Mouse (Mus musculus): ENCODE measurements around the gene Pitpnm1. TPM values are rescaled to one million over a fixed set of nuclear protein-coding genes. Genes with fewer than 3 reads are reported as not detected.
"Not testable (repeated sequence)": the region's sequence is repeated elsewhere in the genome, so short reads cannot be mapped to it uniquely, and the experiment has no call there.

The Pitpnm1 gene
- total and polyA plus RNA-seq, 3 experiments, result 87.4 to 164 (median 87.6) TPM

GRCm38 (mm10) chr19:4119716-4120487 lies 20.1 kb downstream of the Pitpnm1 start:
- DNase-seq, result no peak

DNA sequence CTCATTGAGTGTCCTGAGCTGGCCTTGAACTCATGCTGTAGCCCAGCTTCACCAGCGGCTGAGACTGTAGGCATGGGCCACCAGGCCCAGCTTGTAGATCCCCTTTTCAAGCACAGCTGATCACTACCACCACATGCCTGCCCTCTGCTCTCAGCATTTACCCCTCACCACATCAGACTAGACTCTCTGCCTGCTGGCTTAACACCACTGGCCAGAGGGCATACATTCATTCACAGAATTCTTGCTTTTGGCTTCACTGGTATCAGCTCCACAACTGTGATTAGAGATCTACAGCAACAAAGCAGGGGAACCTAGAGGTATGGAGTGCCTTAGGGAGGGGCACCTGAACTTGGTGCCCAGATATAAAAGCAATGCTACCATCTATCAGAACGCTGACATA lies 20.7 kb downstream of the Pitpnm1 start:
- no peak for DNase-seq

DNA sequence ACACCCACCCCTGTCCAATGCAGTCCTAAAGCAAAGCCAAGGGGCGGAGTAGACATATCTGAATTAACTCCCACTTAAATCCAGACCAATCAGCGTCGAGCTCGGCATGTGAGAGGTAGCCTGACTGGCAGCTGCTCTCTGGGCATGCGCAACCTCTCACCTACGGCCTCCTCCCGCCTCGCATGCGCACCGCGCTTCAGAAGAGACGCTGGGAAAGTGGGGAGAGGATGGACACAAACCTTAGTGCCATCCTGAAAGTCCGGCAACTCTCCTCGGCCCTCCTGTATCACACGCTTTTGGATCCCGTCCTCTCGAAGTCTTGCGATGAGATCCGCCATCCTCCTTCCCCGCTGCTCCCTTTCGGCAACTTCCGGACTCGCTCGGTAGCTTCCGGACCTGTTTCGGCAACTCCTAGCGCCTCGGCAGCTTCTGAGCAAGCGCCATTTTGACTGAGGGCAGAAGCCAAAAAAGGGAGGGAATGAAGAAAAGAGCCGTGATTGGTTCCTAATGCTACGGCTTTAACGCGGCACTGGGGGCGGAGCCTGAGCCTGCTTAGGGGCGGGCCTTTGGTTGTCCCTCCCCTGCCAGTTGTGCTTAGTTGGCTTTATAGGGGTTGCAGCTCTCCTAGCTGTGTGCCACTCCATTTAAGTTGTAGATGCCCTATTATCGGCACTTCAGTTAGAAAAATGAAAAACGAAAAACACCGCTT lies 21.5 kb downstream of the Pitpnm1 start:
- DNase-seq, result peak; percentile 98

DNA sequence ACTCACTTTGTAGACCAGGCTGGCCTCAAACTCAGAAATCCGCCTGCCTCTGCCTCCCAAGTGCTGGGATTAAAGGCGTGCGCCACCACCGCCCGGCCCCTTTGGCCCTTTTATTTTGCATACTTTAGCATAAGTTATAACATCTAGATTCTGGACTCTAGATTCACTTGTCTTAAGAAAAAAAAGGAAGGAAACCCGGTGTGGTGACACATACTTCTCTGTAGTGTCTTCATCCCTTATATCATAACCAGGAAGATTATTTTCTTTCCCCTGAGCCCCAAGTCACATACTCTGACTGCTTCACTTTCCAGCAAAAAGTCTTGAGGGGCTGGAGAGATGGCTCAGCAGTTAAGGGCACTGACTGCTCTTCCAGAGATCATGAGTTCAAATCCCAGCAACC lies 22.1 kb downstream of the Pitpnm1 start:
- not testable (repeated sequence) for DNase-seq

DNA sequence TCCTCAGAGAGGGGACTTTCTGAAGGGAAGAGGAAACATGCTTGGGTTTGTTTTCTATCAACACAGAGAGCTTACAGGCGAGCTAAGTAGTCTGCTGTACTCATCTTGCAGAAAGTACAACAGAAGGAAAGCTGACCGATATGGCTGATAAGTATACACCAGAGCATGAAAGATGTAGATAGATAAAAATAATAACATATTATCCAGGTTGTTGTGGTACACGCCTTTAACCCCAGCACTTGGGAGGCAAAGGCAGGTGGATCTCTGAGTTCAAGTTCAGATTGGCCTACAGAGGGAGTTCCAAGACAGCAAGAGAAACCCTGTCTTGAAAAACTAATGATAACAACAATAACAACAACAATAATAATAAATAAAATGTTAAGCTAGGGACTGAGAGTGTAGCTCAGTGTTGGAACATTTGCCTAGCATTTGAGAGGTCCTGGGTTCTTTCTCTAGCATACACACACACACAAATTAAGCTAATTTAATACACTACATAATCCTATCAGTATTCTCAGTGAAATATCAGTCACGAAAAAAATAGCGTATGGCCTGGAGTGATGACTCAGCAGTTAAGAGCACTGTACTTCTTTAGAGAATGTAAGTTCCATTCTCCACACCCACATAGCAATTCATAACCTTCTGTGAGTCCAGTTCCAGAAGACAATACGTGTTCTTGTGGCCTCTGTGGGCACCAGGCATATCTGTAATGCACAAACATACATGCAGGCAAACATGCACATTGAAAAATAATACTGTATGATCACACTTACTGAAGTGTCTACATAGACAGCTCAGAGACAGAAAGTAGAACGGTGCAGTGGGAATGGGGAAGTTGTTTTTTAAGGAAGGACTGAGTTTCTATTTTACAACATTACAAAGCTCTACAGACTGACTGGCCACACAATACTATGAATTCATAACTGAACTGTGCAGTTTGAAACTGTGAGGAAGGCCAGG lies 22.9 kb downstream of the Pitpnm1 start:
- no peak for DNase-seq

- no peak for DNase-seq
Observed at GRCm38 (mm10) chr19:4124432-4124831, 24.6 kb downstream of the Pitpnm1 start.

DNA sequence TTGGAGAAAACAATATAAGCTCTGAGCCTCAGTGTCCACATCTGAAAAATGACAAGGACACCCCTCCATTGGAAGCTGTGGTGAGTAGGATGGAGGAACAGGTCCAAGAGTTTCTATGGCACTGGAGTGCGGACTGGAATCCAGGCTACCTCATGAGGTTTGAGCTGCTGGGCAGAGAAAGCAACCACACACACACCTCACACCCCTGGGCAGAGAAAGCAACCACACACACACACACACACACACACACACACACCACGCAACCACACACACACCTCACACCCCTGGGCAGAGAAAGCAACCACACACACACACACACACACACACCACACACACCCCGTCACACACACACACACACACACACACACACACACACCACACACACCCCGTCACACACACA lies 25.5 kb downstream of the Pitpnm1 start:
- DNase-seq, result not testable (repeated sequence)

GRCm38 (mm10) chr19:4125741-4126696 lies 26.2 kb downstream of the Pitpnm1 start, which contains the start of gene Aip:
Gene Aip, minus strand, starts transcription at chr19:4125858.
- peak; percentile 99 for DNase-seq

- peak; percentile 34 for DNase-seq
Observed at GRCm38 (mm10) chr19:4126759-4127495, 27.1 kb downstream of the Pitpnm1 start.

- no peak for DNase-seq
Observed at GRCm38 (mm10) chr19:4129462-4129861, 29.7 kb downstream of the Pitpnm1 start.

DNA sequence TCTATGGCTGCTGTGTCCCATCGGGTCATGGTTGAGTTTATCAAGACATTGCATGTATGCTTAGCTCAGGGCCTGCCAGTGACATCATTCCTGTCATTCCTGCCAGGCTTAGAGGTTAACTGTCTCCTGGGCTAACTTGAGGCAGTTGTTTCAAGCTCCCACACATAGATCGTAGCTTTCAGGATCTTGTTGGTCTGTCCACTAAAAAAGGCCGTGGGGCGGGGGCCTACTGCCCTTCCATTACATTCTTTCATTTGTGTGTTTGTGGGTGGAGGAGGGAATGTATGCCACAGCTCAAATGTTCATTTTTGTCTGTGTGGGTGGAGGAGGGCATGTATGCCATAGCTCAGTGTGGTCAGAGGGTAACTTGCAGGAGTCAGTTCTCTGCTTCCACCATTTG lies 30.3 kb downstream of the Pitpnm1 start:
- DNase-seq, result no peak

GRCm38 (mm10) chr19:4131075-4131474 lies 31.3 kb downstream of the Pitpnm1 start:
- no peak for DNase-seq

GRCm38 (mm10) chr19:4131768-4132167 lies 32.0 kb downstream of the Pitpnm1 start:
- DNase-seq, result peak; percentile 30

DNA sequence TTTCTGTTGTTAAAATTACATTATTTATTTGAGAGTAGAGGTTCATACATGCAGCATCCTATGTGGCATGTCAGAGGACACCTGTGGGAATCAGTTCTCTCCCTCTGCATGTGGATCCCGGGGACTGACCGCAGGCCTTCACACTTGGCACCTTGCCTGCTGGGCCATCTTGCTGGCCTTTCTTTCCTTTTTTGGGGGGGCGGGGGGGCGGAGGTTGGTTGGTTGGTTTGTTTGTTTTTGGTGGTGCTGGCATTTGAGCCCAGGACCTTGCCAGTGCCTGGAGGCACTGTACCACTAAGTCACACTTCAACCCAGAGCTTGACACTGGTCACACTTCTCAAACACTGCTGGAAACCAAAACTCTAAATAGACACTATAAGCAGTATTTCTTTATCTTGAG lies 34.6 kb downstream of the Pitpnm1 start:
- DNase-seq, result no peak

- not testable (repeated sequence) for DNase-seq
Observed at GRCm38 (mm10) chr19:4135229-4135962, 35.6 kb downstream of the Pitpnm1 start.

- DNase-seq, result peak; percentile 52
Observed at GRCm38 (mm10) chr19:4135963-4136345, 36.2 kb downstream of the Pitpnm1 start.

GRCm38 (mm10) chr19:4136463-4136862 lies 36.7 kb downstream of the Pitpnm1 start:
- no peak for DNase-seq

GRCm38 (mm10) chr19:4137913-4138312 lies 38.1 kb downstream of the Pitpnm1 start:
- no peak for DNase-seq

DNA sequence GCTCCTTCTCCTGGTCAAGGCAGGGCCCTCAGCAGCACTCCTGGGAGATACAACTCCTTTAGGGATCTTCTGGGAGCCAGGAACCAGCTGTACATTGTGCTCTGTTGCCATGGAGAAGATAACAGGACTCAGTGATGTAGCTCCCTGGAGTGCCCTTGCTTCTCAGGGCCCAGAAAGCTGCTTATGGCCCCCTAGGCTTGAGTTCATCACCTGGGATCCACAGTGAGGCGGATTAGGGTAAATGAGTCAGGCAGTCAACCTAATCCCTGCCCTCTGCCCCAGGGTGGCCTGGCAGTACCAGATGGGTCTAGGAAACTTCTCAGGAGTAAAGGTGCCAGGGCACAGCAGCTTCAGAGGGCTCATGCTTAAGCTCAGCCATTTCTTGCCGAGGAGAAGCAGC lies 39.6 kb downstream of the Pitpnm1 start, which contains the start of gene Gpr152:
TSS of gene Gpr152 (plus strand) at position 342 of the 400 bp plus-strand sequence.
- no peak for DNase-seq
